Mouse (Mus musculus) hindbrain, embryonic 16.5 days (tissue): Measurements from ENCODE around the gene Myo7a. TPM values are rescaled to one million over a fixed set of nuclear protein-coding genes. Genes with fewer than 3 reads are reported as not detected.

Experiments
- ATAC-seq: fragments of 200-750 bp; cut with Nextera tagmentation; 2 replicates; pipeline ENCODE4 v1.8.0; 2017; ENCODE audit warnings: moderate TSS enrichment, moderate library complexity
- H3K27ac ChIP-seq: fragments of 300-500 bp; sonication (generic); 2 replicates; pipeline ENCODE4 v1.5.1; 2014; ENCODE audit warnings: low read depth, mild to moderate bottlenecking, control low read depth, low read length, moderate library complexity
- H3K27me3 ChIP-seq: fragments of 300-500 bp; sonication (generic); replicated peaks from 2 replicates; pipeline ENCODE4 v1.6.1; 2014; ENCODE audit warnings: low read length; ENCODE audit not compliant: control insufficient read depth, insufficient read depth
- H3K36me3 ChIP-seq: fragments of 300-500 bp; sonication (generic); 2 replicates; pipeline ENCODE4 v1.6.1; 2014; ENCODE audit warnings: mild to moderate bottlenecking, low read length, moderate library complexity, mixed read lengths; ENCODE audit not compliant: control insufficient read depth, insufficient read depth
- H3K4me1 ChIP-seq: fragments of 300-500 bp; sonication (generic); 2 replicates; pipeline ENCODE4 v1.6.1; 2014; ENCODE audit warnings: low read depth, low read length; ENCODE audit not compliant: control insufficient read depth, insufficient read depth
- H3K4me2 ChIP-seq: fragments of 300-500 bp; sonication (generic); 2 replicates; pipeline ENCODE4 v1.6.1; 2014; ENCODE audit warnings: mild to moderate bottlenecking, low read length, control low read depth, moderate library complexity
- H3K4me3 ChIP-seq: fragments of 300-500 bp; sonication (generic); 2 replicates; pipeline ENCODE4 v1.5.1; 2014; ENCODE audit warnings: mild to moderate bottlenecking, low read length, control low read depth, moderate library complexity
- H3K9ac ChIP-seq: fragments of 300-500 bp; sonication (generic); 2 replicates; pipeline ENCODE4 v1.6.1; 2014; ENCODE audit warnings: low read depth, mild to moderate bottlenecking, control low read depth, low read length, moderate library complexity
- H3K9me3 ChIP-seq: fragments of 300-500 bp; sonication (generic); 2 replicates; pipeline ENCODE4 v1.6.1; 2014; ENCODE audit warnings: mild to moderate bottlenecking, low read length, moderate library complexity; ENCODE audit not compliant: control insufficient read depth
- WGBS: fragments of 180-500 bp; shearing (Covaris S2); extraction: QIAGEN DNeasy Blood & Tissue Kit; methylation state at CpG from one replicate; pipeline ENCODE4 v1.1.7; 2014; 5-methylcytosine and 5-hydroxymethylcytosine counted together
- polyA plus RNA-seq: library from polyadenylated mRNA; unstranded; fragments of >200 nt; fragmentation: Nextera tagmentation; extraction: Ambion mirVana; gene quantifications from 2 replicates; pipeline ENCODE4 v1.2.1, GENCODE M21; 2015

Myo7a gene
- 13.9 and 22.8 TPM in 2 replicates for polyA plus RNA-seq

- 33% methylated on average over 9 of the region's 9 CpGs for WGBS
- H3K4me2 ChIP-seq: peak within 1 kb of the TSS; percentile 57
- no peaks in the 10 kb centered on the region for H3K9me3 ChIP-seq
- H3K27me3 ChIP-seq: no peaks in the 10 kb centered on the region
- H3K27ac ChIP-seq: no peak within 1 kb of the TSS
- H3K36me3 ChIP-seq: no peaks in the 10 kb centered on the region
- peak within 1 kb of the TSS; percentile 47 for H3K9ac ChIP-seq
- 0 out of 2 replicates have a peak, but pooled peaks have one; percentile 10 for ATAC-seq
- H3K4me1 ChIP-seq: peaks cover 3% of the 10 kb centered on the region
- peak within 1 kb of the TSS; percentile 24 for H3K4me3 ChIP-seq
These were observed at the start of gene Myo7a for GRCm38 (mm10) chr7:98119179-98119960. TSS of gene Myo7a (minus strand) at chr7:98119524.

DNA sequence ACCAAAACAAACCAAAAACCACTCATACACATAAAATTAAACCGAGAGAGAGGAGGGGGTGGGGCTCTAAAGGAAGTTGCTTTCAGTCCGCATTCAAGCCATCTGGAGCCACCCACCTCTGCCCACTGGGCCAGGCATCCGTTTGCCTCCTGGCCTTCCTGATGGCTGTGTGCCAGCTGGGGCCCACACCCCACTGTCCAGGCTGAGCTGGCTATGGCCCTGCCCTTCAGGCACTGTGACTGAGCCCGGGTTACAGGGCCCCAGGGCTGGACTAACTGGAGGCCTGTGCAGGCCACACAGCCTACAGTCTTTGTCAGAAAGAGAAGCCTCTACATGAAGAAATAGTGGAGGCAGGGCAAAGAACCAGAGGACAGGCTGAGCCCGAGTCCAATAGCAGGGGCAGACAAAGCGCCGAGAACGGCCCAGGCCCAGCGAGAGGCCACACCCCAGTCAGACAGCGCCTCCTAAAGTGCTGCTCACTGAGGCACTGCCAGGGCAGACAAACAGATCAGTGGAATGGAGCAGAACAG lies 45.7 kb upstream of the Myo7a start:
- Histone ChIP-seq H3K4me1 (peaks cover 17% of the 10 kb centered on the region), H3K27me3 (no peaks in the 10 kb centered on the region), H3K27ac (peak overlapping the region; percentile 56; the same call in 1 of the 2 replicates), H3K36me3 (peaks cover 2% of the 10 kb centered on the region; the same call in 1 of the 2 replicates), H3K9me3 (no peaks in the 10 kb centered on the region), H3K4me2 (no peak overlapping the region), H3K4me3 (no peak overlapping the region), H3K9ac (no peak overlapping the region; the same call in 1 of the 2 replicates)
- peak; percentile 59; the same call in 1 of the 2 replicates for ATAC-seq
- 56% methylated on average over 10 of the region's 10 CpGs for WGBS

- no peak overlapping the region for H3K9ac ChIP-seq
- H3K4me1 ChIP-seq: peaks cover 18% of the 10 kb centered on the region
- no peak overlapping the region for H3K27ac ChIP-seq
- peaks cover 2% of the 10 kb centered on the region; the same call in 1 of the 2 replicates for H3K36me3 ChIP-seq
- no peak overlapping the region for H3K4me2 ChIP-seq
- H3K9me3 ChIP-seq: no peaks in the 10 kb centered on the region
- no peak overlapping the region for H3K4me3 ChIP-seq
- 0 out of 2 replicates have a peak, but pooled peaks have one; percentile 15 for ATAC-seq
- WGBS: 65% methylated on average over 9 of the region's 9 CpGs
- no peaks in the 10 kb centered on the region for H3K27me3 ChIP-seq
These were observed 45.2 kb upstream of the Myo7a start for GRCm38 (mm10) chr7:98164382-98164998.

DNA sequence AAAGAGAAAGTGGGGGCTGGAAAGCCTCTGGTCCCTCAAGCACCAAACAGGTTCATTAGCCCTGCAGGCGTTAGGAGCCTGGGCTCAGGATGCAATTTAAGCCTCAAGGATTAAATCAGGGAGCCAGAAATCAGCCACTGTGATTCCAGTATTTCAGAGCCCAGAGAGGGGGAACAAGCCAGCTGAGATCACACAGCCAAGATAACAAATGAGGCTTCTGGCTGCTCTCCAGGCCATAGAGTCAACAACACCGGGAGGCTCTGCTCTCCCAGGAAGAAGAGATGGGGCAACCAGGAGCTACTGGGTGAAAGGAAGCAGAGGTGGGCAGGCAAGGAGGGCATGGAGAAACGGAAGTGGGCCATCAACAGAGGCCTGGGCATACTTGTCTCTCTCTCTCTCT lies 44.4 kb upstream of the Myo7a start:
- no peak for ATAC-seq
- WGBS: 55% methylated on average over 3 of the region's 3 CpGs
- Histone ChIP-seq H3K4me3 (no peak overlapping the region), H3K27ac (no peak overlapping the region), H3K27me3 (no peaks in the 10 kb centered on the region), H3K9me3 (no peaks in the 10 kb centered on the region), H3K4me1 (peaks cover 20% of the 10 kb centered on the region), H3K9ac (no peak overlapping the region), H3K36me3 (peaks cover 2% of the 10 kb centered on the region; the same call in 1 of the 2 replicates), H3K4me2 (no peak overlapping the region)

DNA sequence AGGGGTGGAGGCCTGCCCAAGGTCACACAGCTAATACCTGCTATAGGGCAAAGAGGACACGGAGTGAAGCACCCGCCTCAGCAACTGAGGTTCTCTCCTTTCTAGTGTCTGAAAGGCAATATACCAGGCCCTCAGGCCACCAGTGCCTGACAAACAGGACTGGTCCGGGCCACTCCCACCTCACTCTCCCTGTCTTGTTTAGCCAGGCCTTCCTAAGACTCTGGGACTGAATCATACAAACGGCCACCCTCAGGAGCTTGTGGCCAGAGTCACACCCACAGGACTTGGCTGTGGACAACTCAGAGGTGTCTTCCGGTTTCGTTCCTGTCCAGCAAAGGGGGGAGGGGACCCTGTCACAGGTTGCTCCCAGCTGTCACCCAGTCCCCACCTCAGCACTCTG lies 42.9 kb upstream of the Myo7a start:
- Histone ChIP-seq H3K4me2 (no peak overlapping the region), H3K9ac (no peak overlapping the region), H3K27me3 (no peaks in the 10 kb centered on the region), H3K9me3 (no peaks in the 10 kb centered on the region), H3K27ac (no peak overlapping the region), H3K4me1 (peaks cover 26% of the 10 kb centered on the region), H3K4me3 (no peak overlapping the region), H3K36me3 (peaks cover 2% of the 10 kb centered on the region; the same call in 1 of the 2 replicates)
- ATAC-seq: no peak
- 87% methylated on average over 6 of the region's 6 CpGs for WGBS

DNA sequence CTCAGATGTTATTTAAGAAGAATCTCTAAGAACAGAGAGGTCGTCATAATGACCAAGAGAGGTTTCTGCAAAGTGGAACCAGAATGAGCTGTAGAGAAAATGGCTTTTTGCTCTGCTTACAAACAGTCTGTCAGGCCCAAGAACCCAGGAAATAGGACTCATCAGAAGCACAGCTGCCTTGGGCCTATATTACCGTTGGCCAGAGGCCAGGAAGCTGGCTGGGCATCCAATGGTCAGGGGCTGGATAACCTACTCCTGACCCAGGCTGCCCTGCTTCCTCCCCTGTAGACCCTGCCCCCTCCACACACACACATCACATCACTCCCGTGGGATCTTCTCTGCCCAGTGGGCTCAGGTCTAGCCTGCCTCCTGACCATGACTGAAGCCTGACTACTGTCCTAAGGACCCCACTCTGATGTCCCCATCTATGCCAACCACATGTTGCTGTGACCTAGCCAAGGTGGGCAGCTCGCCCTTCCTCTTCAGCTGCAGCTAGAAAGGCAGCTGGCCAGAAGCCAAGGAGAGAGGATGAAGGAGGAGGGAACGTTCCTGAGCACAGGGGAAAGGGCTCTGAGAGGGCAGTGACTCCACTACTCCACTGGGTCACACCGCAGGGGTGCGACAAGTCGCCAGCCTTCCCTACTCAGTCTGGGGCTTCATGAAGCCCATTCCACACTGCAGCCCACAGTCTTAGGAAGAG lies 40.9 kb upstream of the Myo7a start:
- Histone ChIP-seq H3K4me1 (peaks cover 31% of the 10 kb centered on the region), H3K9ac (no peak overlapping the region), H3K4me3 (no peak overlapping the region), H3K4me2 (no peak overlapping the region), H3K9me3 (no peaks in the 10 kb centered on the region), H3K27me3 (no peaks in the 10 kb centered on the region), H3K36me3 (peaks cover 2% of the 10 kb centered on the region; the same call in 1 of the 2 replicates), H3K27ac (0 out of 2 replicates have a peak overlapping the region, but pooled peaks have one; percentile 1)
- 59% methylated on average over 8 of the region's 8 CpGs for WGBS
- ATAC-seq: no peak

- Histone ChIP-seq H3K9me3 (no peaks in the 10 kb centered on the region), H3K9ac (no peak overlapping the region), H3K27ac (no peak overlapping the region), H3K4me1 (peaks cover 25% of the 10 kb centered on the region), H3K4me2 (no peak overlapping the region), H3K27me3 (no peaks in the 10 kb centered on the region), H3K36me3 (peaks cover 2% of the 10 kb centered on the region; the same call in 1 of the 2 replicates), H3K4me3 (no peak overlapping the region)
- 61% methylated on average over 8 of the region's 8 CpGs for WGBS
- no peak for ATAC-seq
These were observed 39.2 kb upstream of the Myo7a start for GRCm38 (mm10) chr7:98158481-98158880.

DNA sequence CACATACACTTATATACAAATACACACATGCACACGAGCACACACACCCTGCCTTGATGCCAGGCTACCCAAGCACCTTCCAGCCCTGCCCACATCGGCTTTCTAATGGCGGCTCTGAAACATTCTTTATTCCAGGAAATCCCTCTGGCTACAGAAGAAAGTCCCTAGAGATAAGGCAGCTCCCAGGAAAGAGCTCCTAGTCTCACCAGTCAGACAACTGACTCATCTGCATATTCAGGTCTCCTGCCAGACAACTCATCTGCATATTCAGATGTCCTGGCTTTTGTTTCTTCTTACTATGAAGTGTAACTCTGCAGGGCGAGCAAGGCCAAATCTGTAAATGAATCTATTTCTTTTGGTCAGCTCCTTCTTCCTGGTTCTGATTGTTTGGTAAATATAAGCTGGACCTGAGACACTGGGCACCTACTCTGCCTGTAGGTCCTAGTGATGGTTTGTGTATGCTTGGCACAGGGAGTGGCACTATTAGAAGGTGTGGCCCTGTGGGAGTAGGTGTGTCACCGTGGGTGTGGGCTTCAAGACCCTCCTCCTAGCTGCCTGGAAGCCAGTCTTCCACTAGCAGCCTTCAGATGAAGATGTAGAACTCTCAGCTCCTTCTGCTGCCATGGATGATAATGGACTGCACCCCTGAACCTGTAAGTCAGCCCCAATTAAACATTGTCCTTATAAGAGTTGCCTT lies 38.5 kb upstream of the Myo7a start:
- WGBS: 43% methylated on average over 5 of the region's 5 CpGs
- no peaks in the 10 kb centered on the region for H3K27me3 ChIP-seq
- H3K36me3 ChIP-seq: peaks cover 2% of the 10 kb centered on the region; the same call in 1 of the 2 replicates
- H3K9ac ChIP-seq: no peak overlapping the region; the same call in 1 of the 2 replicates
- no peak for ATAC-seq
- H3K4me2 ChIP-seq: no peak overlapping the region
- H3K4me3 ChIP-seq: no peak overlapping the region
- no peaks in the 10 kb centered on the region for H3K9me3 ChIP-seq
- H3K27ac ChIP-seq: no peak overlapping the region
- H3K4me1 ChIP-seq: peaks cover 25% of the 10 kb centered on the region
